Mouse (Mus musculus) neural tube, embryonic 10.5 days (tissue): ENCODE measurements around the gene Hist1h3h.

Experiments
- DNase-seq: peaks from one replicate; pipeline ENCODE4 v3.0.0-alpha.2; 2017; ENCODE audit warnings: low spot score; ENCODE audit errors: extremely low spot score

The Hist1h3h gene

DNA sequence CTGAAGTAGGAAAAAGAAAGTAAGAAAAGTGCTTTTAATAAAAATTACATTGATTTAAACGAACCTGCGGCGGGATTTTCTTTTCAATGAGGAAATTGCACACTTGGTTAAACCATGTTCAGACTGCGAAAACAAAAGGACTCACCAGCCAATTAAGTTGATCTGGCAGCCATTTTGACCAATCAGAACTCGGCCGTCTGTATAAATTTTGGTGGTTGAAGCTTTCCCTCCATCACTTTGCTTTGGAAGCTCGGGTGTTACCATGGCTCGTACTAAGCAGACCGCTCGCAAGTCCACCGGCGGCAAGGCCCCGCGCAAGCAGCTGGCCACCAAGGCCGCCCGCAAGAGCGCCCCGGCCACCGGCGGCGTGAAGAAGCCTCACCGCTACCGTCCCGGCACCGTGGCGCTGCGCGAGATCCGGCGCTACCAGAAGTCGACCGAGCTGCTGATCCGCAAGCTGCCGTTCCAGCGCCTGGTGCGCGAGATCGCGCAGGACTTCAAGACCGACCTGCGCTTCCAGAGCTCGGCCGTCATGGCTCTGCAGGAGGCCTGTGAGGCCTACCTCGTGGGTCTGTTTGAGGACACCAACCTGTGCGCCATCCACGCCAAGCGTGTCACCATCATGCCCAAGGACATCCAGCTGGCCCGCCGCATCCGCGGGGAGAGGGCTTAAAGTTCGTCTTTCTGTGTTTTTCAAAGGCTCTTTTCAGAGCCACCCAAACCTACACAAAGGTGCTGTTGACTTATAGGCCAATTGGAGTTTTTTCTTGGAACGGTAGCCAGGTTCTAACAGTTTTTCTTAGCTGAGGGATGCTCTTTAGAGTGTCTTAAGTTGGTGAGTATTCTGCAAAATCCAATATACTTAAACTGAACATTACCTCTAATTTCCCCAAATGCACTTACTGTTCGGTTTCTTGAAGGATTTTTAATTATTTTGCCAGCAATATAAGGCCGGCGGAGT, at the start of gene Hist1h3h:
TSS of gene Hist1h3h (plus strand) at position 263 of the 961 bp plus-strand sequence.
- peak; percentile 85 for DNase-seq

DNA sequence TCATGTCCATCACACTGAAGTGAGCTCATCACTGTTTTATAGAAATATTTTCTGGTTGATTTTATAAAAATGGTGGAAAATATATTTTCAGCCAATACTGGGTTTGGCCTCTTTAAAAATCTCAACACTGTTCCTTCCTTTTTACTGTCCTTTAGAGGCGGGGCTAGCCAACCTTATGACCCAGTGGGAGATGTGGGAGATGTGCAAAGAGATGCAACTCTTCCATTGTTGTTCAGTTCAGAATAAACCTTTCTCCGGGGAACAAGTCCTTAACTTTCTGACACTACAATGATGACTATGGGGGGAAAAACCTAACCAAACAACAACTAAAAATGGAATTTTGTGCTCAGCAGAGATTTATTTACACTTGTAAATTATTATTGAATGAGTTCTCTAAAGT, 40.2 kb upstream of the Hist1h3h start, which contains the start of gene Olfr1360:
TSS of gene Olfr1360 (minus strand) at position 101 of the 400 bp plus-strand sequence.
- no peak for DNase-seq

DNA sequence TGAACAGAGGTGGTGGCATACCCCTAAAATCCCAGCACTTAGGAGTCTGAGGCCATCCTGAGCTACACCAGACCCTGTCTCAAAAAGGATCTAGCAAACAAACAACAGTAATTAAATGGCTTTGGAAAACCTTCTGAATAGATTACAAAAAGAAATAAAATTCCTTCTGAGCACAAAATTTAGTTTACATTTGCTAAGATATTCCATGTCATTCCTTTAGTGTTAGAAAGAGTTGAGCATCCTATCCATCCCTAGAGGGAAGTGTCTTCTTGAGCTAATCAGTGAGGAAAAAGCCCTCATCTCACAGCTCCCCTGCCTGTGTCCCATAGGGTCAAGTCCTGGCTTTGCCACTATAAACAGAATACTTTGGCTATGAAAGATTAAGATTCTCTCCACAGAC, 19.6 kb upstream of the Hist1h3h start, which contains the start of gene Olfr1359:
TSS of gene Olfr1359 (plus strand) at position 301 of the 400 bp plus-strand sequence.
- DNase-seq, result no peak

DNA sequence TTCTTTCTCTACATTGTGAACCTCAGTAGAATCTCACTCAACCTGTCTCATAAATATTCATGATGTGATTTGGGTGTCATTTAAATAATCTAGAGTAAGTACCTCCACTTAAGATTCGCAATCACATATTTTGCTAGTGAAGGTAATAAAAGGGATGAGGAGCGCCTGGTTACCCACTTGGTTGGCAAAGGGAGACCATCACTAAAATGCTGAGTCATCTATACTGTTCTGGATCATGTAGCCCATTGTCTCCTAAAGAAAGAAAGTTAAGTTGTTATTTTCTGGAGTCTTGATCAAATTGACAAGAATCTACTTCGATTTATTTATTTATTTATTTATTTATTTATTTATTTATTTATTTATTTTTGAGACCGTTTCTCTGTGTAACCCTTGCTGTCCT, 10.8 kb upstream of the Hist1h3h start:
- no peak for DNase-seq

DNA sequence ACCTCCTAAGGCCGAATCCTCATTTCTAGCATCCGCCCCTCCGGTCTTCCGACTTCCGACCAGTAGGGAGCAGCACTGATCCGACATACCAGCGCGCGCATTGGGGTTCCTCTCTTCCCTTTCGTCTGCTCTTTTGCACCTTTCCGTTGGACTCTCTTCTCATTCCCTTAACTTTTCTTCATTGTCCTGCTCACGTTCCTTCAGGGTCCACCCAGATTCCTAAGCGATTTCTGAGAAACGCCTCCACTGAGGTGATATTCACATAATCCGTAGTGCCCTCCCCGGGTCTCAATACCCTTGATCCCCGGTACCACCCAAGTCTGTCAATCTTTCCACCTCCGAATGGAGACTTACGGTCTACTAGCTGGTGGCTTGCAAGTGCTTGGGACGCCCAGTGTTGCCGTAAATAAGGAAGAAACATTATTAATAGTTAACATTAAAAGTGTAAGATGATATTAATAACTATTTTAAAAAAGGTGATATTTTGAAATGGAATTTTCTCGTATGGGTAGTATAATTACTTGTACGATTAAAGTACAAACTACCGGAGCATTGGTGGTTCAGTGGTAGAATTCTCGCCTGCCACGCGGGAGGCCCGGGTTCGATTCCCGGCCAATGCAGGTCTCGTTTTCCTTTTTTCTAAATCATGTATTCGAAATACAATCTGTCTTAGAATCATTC, 7.3 kb upstream of the Hist1h3h start:
- DNase-seq, result peak; percentile 87

DNA sequence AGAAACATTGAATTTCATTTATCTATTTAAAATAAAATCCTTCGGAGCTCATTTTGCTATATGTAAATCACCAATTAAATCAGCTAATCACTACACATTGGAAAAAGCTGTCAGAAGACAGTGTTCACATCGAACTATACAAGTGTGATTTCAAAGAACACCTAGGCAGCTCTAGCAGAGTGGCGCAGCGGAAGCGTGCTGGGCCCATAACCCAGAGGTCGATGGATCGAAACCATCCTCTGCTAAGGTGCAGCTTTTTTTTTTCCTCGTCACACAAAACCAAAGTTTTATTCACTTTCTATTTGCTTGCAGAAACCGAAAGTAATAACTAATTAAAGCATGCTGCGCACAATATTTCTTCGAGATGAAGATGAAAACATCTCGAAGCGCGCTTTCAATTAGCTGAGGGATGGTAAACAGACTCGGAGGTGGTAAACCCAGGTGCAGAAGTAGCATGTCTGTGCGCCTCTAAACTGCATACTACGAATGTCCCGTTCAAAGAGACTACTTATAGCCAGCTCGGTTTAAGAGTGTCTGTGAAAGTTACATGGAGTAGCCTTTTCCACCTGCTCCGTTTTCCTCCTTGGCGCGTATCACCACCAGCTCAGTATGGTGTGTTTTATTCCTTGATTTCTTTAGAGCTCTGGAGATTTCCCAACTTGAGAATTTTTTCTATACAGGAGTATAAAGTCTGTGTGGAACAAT, 6.5 kb upstream of the Hist1h3h start:
- DNase-seq, result peak; percentile 75

DNA sequence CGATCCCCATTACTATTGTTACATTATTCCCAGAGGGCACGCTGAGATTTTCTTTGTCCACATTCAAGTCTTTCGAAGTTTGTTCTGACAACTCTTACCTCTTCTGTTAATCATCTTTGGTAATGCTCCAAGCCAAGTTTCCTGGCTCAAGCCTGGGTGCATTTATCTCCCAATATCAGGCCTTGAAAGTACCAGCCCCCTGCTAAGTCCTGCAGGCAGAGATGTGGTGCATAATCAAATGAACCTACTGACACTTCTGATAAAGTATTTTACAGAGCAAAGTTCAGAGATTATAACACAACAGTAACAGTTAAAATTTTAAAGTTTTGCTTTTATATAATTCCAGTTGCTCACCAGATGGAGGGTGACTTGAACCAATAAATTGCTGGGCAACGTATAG, 5.8 kb upstream of the Hist1h3h start:
- DNase-seq, result no peak

DNA sequence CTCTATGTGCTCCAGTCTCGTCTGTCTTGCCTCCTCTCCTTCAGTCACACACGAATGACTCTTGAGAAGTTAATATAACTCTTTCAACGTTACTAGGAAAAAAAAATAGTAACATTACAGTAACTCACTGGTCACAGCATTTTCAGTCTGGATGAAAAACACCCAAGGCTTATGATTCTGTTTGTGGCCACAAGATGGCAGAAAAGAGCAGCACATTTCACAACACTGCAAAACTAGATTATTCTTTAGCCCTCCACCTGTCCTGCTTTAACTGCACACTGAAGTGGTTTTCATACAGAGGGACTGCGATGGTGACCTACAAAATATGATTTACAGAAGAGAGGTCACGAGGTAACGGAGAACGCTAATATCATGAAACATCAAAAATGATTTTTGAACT, 2.7 kb upstream of the Hist1h3h start:
- DNase-seq, result peak; percentile 52

DNA sequence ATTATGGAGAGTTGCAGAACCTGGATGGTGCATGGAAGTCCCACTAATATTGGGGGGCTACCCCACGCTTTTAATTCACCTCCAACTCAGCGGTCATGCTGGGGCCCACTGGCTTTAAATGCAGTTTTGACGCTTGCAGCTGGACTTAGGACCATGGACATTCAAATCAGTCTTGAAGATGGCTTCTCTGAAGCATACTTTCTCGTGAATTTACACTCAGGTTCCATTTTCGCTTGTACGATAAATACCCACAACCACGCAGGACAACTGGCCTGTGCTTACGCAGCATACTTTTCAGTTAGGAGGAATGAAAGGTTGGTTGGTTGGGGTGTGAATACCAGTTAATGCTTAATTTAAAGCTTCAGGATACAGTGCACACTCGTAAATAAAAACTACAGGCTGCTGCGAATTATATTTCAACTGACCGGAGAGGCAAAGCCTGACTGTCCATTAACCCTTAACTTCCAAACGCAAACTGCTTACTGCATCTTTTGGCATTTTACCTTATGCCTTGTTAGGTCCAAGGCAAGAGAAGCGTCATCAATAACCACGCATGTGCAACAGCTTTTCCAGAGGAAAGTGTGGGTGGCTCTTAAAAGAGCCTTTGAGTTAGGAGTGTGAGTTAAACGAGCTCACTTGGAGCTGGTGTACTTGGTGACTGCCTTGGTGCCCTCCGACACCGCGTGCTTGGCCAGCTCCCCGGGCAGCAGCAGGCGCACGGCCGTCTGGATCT, 2.2 kb upstream of the Hist1h3h start:
- peak; percentile 53 for DNase-seq

DNA sequence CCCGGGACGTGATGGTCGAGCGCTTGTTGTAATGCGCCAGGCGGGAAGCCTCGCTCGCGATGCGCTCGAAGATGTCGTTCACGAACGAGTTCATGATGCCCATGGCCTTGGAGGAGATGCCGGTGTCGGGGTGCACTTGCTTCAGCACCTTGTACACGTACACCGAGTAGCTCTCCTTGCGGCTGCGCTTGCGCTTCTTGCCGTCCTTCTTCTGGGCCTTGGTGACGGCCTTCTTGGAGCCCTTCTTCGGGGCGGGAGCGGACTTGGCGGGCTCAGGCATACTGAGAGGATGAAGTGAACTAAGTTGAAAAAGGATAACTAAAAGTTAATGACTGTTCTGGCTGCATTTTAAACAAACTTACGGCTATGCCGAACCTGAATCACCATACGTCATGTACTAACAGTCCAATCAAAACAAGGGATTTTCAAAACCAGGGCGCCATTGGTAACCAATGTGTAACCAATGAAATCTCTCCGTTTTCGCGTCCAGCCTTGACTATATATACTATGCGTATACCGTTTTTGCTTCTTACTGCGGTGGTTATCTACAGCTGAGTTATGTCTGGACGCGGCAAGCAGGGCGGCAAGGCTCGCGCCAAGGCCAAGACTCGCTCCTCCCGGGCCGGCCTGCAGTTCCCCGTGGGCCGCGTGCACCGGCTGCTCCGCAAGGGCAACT, 1.5 kb upstream of the Hist1h3h start, which contains the start of the genes Hist1h2bl and Hist1h2ai:
TSS of gene Hist1h2bl (minus strand) at position 280 of the 676 bp plus-strand sequence.
TSS of gene Hist1h2ai (plus strand) at position 559 of the 676 bp plus-strand sequence.
- DNase-seq, result peak; percentile 76

DNA sequence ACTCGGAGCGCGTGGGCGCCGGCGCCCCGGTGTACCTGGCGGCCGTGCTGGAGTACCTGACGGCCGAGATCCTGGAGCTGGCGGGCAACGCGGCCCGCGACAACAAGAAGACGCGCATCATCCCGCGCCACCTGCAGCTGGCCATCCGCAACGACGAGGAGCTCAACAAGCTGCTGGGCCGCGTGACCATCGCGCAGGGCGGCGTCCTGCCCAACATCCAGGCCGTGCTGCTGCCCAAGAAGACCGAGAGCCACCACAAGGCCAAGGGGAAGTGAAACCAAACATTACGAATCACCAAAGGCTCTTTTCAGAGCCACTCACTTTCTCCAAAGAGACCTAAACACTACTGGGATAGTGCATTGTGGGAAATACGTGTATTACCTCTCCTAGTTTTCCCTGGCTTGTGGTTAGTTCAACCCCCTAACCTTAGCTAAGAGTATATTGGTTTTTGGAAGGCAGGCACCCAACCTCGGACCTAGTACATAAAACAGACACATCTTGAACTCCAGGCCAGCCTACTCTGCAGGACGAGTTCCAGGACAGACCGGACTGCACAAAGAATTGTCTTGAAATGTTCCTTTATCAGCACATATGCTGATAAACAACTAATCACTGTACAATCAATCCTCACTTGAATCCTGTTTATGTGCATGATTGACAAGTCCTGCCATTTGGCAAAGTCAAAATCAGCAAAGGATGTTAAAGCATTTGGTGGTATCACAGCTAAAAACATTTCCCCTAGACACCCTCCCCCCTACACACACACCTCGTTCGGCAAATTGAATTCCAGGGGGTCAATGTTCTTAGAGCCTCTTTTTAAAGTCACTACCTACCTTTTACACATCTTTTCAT, 693 bp upstream of the Hist1h3h start:
- DNase-seq, result peak; percentile 63

DNA sequence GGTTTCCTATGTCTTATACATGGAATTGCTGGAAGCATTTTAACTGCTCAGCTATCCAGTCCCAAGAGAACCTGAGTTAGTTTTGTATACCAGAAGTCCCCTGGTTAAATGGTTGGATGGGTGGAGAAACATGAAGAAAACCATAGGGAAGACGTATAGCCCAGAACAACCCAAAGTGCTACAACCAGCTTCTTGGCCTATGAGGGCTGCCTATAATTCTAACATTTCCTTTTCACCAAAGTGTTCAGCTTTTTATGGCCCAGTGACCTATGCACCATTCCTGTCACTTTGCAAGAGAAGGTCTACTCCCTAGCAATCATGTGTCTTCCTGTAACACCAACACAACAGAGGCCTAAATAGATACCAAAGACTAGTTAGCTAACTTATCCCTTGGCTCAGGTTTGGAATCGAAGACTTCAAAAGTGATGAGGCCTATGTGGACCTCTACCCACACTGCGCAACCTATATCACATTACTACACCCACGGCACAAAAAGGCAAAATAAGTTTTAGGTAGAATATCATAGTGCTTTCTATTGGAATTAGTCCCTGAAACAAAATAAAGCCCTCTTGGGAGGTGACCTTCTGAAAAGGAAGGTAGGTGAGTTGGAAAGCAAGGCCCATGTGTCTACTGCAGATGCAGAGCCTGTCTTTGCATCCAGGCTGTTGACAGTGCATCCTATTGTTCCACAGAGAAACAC, 1.1 kb downstream of the Hist1h3h start:
- DNase-seq, result peak; percentile 45

DNA sequence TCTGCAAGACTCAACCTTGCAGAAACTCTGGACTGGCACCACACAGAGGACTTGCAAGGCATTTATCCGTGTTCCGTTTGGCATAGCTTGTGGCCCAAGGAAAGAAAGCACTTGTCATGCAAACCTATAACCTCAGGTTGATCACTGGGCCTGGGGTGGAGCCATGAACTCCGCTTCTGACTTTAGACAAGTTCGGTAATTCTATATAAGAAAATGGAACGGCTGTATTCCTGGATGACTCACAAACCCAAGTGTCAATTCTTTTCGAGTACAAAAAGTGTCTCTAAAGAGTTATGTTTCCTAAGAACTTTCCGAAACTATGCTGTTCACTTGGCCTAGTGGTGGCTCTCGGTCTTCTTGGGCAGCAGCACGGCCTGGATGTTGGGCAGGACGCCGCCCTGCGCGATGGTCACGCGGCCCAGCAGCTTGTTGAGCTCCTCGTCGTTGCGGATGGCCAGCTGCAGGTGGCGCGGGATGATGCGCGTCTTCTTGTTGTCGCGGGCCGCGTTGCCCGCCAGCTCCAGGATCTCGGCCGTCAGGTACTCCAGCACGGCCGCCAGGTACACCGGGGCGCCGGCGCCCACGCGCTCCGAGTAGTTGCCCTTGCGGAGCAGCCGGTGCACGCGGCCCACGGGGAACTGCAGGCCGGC, 3.8 kb downstream of the Hist1h3h start:
- peak; percentile 37 for DNase-seq

DNA sequence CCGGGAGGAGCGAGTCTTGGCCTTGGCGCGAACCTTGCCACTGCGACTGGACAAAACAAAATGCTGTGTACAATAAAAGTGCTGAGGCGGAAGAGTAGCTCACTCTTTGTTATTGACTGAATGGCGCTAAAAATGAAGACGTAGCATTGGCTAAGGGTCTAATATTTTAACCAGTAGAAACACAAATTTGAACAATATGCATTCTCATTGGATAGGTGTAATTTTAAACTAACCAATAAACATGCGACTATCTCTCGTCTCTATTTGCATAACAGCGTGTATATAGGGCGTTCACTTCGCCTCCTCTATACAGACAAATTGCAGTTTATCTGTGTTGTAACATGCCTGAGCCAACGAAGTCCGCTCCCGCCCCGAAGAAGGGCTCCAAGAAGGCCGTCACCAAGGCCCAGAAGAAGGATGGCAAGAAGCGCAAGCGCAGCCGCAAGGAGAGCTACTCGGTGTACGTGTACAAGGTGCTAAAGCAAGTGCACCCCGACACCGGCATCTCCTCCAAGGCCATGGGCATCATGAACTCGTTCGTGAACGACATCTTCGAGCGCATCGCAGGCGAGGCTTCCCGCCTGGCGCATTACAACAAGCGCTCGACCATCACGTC, 4.4 kb downstream of the Hist1h3h start, which contains the start of gene Hist1h2bm:
TSS of gene Hist1h2bm (plus strand) at position 288 of the 616 bp plus-strand sequence.
- DNase-seq, result peak; percentile 79

DNA sequence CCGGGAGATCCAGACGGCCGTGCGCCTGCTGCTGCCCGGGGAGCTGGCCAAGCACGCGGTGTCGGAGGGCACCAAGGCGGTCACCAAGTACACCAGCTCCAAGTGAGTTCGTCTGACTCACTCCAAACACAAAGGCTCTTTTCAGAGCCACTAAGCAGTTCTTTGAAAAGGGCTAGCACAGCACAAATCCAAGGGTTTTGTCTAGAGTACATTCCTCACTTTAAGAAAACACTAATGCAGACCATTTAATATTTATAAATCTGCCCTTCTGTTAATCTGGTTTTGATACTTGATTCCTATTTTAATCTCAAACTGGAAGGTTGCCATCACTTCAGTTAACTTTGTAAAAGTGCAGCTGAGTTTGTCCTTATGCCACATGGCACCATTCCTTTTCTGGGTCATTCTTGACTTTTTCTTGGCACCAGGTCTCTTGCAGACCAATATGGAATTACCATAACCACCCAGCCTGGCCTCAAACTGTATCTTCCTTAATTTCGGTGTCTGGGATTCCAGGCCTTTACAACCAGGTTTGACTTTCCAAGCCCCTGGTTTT, 5.0 kb downstream of the Hist1h3h start:
- DNase-seq, result peak; percentile 36

DNA sequence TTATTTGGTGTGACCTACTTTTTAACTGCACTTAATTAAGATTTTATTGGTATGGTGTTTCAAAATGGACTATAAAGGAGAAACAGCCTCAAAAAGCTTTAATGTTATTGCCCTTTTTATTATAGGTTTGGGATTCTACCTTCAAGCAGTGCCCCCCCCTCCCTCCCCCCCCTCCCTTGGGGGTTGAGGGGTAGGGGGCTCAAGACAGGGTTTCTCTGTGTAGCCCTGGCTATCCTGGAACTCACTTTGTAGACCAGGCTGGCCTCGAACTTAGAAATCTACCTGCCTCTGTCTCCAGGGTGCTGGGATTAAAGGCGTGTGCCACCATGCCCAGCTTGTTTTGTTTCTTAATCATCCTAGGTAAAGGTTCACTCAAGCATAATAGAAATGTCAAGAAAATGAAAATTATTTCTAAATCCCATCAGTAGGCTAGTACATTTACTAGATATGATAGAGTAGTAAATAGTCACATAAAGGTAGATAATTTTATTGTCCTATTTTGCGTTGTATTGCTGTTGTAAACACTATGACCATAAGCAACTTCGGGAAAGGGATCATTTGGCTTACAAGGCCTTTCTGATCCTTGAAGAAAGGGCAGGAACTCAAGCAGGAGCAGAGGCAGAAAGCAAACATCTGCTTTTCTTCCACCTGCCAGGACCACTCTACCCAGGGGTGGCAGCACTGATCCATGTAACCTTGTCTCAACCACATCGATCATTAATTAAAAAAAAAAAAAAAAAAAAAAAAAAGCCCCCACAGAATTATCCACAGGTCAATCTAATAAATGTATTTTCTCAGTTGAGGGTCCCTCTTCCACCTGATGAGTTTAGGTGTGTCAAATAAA, 5.8 kb downstream of the Hist1h3h start:
- DNase-seq, result peak; percentile 32
